Mouse (Mus musculus): ENCODE measurements at regions not wholly inside any gene's neighbourhood (a gene's known extent, or its start where the extent isn't known, plus 50 kb on each side); places are given as distances from the start of the nearest gene placed in this dataset.
A peak's percentile ranks its signal among the peaks of the same experiment; 100 is the strongest.

DNA sequence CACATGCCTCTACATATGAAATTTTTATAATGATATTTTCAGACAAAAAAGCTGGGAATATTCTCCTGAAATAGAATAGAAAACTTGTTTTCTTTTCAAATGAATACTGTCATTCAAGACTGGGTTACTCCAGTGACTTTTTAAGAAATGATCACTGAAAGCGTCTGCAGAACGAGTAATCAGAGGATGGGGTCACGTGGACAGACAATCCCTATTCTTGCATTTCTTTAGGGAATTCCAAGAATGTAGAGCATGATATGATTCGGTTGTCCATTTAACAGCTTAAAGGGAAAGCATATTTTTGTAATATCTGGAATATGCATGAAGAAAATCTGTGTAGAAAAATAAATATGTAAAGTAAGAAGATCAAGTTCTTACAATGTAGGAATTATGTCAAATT is 65.6 kb downstream of the 4933402N22Rik start:
- no peak for DNase-seq (ENCODE audit: low spot score in 2 of 2)

DNA sequence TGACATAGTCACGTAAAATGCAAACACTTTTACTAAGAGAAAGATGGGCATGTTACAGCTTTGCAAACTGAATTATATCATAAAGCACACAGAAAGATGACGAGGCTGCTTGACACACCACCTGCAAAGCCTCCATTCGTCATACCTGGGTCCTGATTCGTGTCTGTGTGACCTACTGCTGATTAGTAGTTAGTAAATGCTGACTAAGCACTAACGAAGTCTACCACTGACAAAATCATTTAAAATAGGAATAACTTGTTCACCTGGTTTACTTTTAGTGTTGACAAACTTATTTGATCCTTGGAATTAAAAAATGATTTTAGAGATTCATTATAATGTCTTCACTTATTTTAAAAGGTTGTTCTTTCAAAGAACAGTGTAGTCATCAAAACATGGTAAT is 71.3 kb downstream of the 4933402N22Rik start:
- no peak for DNase-seq (ENCODE audit: low spot score in 2 of 2)

DNA sequence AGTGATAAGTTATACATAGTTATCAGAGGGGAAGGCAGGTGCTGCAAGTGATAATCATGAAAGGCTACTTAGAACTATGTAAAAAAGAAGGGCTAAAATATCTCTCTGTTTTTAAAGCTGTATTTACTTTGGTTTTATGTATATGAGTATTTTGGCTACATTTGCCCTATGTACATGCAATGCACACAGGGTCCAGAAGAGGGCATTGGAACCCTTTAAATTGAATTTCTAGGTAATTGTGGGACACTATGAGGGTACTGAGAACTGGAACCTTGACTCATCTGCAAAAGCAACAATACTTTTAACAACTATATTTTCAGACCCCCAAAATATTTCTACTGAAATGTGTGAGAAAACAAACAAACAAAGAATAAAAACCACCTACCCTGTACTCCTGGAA is 82.9 kb downstream of the 4933402N22Rik start:
- no peak for DNase-seq (ENCODE audit: low spot score in 2 of 2)

DNA sequence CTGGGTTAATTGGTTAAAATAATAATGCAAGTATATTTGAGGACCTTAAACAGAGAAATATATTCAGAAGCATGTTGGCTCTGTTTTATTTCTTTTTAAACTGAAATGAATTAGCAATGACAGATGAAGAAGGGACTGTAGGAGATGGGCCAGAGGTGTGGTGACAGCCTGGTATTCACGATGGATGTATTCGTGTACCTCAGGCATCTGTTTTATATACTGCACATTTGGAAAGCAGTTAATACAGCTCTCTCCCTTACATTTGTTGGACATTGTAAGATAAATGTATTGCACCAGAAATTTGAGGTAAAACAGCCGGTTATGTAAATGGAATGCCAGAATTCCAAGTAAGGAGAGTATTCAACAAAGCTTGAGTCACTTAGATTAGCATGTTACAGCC is 88.6 kb downstream of the 4933402N22Rik start:
- DNase-seq (ENCODE audit: low spot score in 2 of 2) = no peak

DNA sequence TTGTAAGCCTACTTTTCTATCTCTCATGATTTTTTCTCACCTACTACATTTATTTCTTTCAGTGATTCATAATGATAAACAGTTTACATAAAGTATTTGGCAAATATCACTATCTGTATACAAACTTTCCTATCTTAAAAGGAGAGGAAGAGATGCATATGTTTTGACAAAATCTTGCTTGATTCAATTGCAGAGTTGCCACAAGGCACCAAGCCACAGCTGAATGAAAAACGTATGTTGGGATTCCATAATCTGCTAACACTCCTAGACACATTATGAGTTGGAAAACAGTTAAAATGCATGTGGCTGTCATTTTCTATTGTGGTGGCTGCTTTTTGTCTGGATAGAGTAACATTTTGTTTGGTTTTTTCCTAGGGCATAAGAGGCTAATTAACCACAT is 98.5 kb downstream of the 4933402N22Rik start:
- DNase-seq (ENCODE audit: low spot score in 2 of 2) = no peak

DNA sequence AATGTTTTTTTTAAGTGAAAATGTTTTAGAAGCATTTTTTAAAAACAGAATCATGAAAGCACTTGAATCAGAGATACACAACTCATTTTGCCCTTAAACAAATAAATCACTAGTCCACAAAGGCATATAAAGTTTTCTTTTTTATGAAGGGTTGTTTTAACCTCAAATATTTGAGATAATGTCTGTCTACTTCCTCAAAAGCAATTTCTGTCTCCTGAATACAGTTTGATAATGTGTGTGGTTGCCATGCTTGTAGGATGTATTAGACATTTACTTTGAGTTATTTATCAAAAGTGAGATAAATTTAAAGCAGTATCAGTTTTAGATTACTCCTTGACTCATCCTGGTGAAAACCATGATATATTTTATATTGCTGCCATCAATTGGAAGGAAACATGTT is 102.6 kb downstream of the 4933402N22Rik start:
- no peak for DNase-seq (ENCODE audit: low spot score in 2 of 2)

DNA sequence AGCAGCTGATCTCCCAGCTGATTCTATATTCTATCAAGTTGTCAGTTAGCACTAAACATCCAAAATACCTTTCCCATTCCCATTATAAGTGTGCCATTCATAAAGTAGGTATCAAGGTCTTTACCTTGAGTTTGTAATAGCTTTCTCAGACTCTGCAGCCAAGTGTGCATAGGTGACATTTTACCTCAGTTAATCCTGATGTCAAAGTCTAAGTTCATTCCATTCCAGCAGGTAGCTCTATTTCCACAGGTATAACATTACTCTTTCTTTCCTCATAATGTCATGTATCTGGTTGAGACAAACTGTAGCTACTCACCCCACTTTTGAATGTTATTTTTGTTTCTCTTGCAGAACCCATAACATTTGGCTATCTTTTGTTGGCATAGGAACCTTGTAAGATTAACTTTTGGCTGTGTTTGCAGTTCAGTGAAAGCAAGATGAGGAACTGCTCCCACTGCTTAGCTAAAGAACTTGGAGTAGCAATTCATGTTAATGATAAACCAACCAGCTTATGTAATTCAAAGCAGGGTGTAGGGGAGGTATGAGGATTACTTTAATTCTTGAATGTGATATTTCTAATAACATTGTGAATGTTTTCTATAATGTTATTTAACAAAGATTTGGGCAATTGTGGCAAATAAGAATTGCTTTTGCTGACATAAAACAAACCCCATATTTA is 107.0 kb downstream of the 4933402N22Rik start:
- DNase-seq (ENCODE audit: low spot score in 2 of 2) = no peak

DNA sequence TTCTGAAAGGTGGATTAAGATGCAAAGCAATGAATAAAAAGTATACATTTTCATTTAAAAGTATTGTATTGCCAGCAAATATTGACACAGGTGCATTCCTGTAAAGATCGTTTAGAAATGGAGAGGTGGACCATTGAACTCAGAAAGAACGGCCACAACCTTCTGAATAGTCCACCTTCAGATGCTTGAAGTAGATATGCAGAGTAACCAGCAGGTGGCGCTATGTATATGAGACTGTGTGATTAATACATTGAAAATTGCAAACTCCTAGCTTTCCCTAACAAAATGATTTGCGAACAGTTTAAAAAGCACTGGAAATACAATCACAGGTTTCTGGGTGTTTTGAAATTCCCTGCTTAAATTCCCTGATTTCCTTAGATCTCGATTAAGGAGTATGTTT is 112.2 kb downstream of the 4933402N22Rik start:
- peak; percentile 39 to 62 for DNase-seq (ENCODE audit: low spot score in 2 of 2)

DNA sequence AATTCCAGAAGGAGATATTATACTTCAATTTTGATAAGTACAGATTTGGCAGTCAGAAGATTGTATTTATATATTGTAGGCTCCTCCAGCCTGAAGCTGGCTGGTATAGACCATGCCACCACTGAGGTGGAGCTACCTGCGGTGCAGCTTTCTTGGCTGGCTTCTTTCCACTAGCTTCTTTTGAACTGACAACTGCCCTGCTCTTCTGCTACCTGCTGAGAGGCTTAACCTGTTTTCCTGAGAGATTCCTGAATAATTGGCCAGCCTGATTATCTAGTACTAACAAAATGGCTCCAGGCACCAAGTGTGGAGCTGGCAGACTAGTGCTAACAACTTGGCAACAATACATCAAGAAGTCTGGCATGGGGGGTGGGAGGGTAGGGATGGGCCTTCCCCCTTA is 132.0 kb downstream of the 4933402N22Rik start:
- no peak for DNase-seq (ENCODE audit: low spot score in 2 of 2)

DNA sequence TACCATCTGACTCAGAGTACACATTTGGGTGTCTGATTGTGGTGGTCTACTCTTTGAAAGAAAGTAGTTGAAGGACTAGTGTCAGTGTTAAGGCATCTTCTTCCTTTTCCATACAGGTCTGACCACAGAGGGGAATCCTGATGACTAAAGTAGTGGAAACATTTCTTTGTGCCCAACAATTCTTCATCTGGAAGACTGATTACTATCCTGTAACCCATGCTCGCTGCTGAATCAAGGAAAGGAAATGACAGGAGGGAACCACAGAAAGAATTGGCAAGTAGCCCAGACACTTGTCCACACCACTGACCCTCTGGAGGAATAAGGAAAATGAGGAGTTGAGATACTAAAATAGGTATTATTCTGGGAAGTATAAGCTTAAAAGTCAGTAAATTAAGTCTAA is 162.3 kb downstream of the 4933402N22Rik start:
- DNase-seq (ENCODE audit: low spot score in 2 of 2) = no peak

DNA sequence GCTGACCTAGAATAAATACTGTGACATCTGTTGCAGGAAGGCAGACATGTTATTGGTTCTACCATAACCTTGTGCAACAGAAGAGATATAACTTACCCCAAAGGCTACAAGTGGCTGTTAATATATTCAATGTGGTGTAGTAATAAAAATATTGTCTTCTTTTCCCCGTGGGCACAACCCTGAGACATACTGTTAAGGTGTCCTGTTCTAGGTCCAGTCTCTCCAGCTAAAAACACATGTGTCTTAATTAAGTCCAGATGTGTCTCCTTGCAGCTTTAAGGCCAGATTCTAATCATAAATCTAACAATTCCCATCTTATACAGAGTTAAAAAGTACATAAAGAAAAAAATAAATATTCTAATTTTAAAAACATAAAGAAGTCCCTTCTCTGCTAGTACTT is 175.8 kb downstream of the 4933402N22Rik start:
- no peak for DNase-seq (ENCODE audit: low spot score in 2 of 2)

DNA sequence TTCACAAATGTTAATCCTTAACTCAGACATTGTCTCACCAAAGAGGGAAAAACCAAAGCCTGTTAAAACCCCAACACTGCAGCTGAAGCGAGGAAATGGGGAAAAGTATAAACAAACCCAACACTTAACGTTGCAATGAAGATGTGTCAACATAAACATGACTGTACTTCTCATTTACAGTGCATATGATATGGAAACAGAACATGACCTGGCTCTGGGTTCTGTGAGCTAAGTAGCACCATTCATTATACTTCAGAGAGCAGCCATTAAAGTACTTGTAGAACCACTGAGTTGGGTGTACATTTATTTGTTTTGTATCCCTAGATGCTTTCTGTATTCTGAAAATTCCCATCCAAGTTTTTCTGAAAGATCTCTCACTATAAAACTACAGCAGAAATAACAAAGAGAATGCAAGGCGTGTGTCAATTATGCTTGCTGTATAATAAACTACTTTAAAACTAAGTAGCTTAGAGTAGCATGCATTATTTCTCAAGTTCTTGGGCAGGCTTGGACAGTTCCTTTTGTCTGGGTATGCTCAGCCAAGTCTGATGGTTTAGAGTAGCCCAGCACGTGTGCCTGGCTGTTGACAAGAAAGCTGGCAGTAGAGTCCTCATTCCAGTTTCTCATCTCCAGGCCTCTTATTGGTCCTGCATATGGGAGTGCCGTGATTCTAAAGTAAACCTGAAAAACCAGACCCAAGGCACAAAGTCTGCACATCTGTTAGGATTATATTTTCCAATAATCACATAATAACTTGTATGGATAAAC is 198.9 kb downstream of the 4933402N22Rik start:
- DNase-seq (ENCODE audit: low spot score in 2 of 2) = no peak

DNA sequence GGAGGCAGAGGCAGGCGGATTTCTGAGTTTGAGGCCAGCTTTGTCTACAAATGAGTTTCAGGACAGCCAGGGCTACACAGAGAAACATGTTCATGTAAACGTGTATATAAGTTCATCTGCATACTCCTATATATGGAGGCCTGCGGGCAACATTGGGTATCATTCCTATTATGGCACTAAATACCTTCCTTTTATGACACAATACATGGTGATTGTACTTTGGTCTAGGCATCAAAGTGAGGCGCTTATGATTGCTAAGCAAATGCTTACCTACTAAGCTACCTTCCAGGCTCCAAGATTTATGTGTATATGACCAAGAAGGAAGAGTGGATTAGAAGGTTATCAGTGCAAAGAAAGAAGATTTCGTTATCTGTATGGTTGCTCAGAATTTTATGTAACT is 207.1 kb downstream of the 4933402N22Rik start:
- DNase-seq (ENCODE audit: low spot score in 2 of 2) = no peak

DNA sequence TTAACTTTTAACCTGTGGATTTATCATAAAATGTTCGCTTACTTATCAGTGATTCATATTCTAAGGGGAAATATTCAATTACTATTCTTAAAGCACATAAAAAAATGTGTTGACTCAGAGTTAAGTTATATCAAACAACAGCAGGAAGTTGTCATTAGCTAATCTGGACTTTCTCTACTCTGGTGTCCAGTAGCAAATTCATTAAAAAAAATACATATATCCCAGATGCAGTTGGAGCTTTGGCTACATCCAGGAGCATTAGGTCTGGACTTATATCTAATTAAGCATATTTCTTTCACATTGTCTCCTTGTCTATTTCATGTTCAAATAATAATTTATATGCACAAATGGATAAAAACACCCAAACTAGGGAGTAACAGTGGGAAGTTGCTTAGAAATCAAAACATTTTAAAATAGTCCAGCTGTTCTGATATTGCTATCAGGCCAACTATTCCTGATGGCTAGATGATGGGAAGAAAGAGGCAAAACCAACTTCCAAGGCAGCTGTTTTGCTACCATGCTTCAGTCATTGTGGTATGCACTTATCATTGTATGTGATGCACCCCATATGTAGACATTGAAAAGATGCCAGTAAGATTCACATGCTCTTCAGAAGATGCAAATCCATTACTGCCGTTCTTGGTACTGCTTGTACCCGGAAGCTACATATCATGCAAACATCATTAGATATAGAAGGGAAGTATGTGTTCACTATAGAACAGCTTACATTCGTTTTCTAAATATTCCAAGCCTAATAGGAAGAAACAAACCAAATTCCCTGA is 209.8 kb downstream of the 4933402N22Rik start:
- DNase-seq (ENCODE audit: low spot score in 2 of 2) = no peak

DNA sequence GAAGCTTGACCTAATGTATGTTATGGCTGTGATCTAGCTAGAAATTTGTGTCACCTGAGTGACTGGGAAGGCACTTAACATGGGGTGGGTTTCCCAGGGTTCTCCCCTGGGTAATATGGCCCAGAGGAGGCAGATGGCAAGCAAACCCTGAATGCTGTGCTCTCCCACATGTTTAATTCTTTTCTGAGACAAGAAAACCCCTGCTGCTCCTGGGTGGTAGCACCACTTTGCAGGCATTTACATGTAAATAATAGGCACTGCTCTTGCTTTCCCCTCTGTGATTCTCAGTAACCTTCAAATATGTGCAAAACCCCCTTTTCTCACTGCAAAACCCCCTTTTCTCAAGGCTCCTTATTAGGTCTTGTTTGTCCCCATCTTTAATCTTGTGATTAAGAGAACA is 221.1 kb downstream of the 4933402N22Rik start:
- no peak for DNase-seq (ENCODE audit: low spot score in 2 of 2)

DNA sequence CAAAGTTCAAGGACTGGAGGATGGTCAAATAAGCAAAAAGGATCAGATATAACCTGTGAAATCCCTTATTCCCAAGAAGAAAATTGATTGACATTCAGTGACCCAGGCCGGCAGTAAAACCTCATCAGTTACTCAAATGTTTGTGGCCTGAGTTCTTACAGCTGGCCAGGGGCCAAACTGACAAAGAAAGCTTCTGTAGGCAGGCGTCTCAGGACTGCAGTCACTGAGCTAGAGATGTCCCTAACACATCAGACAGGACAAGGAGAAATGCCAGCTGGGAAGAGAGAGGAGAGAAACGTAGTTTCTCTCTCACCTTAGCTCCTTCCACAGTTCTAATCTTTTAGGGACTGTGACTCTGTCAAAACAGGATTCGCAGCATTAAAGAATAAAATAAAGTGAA is 229.9 kb upstream of the Sema3d start:
- no peak for DNase-seq (ENCODE audit: low spot score in 2 of 2)

DNA sequence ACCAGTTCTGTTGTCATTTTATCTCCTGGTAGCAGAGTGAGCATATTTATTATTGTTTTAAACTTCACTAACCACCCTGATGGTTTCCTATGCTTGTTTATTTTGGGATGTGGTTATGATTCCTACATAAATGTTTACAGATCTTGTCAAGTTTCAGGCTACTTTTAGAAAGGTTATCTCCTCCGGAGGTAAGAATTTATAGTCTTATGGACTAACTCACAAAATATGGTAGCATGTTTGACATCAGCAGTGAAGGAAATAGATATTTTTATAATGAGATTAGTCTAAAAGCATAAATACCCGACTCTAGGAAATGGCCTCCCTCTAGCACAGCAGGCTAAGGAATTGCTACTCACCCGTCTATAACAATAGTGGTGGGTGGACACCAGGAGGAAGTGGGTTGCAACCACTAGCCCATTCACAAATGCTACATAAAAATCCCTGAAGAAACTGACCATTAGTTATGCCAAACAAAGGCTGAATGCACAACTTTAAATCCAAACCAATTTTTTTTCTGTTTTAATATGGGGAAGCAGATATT is 228.6 kb upstream of the Sema3d start:
- DNase-seq (ENCODE audit: low spot score in 2 of 2) = no peak

DNA sequence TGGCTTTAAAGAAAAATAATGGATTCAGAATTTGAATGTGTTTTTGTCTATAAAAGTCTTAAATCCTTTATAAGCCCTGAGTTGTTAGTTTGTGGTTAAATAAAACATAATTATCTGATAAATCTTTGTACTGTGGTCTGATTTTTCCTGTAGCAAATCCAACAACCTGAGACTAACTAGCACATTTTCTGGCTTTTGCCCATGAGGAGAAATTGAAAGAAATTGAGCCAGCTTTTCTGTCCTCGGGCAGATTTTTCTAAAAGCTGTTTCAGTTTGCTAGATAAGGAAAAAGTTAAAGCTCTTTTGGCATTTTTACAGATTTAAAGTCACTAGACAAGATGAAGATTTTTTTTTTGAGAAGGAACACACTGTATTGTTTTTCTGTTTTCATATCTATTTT is 191.5 kb upstream of the Sema3d start:
- DNase-seq (ENCODE audit: low spot score in 2 of 2) = peak in 1 of 2 experiments; percentile 1

DNA sequence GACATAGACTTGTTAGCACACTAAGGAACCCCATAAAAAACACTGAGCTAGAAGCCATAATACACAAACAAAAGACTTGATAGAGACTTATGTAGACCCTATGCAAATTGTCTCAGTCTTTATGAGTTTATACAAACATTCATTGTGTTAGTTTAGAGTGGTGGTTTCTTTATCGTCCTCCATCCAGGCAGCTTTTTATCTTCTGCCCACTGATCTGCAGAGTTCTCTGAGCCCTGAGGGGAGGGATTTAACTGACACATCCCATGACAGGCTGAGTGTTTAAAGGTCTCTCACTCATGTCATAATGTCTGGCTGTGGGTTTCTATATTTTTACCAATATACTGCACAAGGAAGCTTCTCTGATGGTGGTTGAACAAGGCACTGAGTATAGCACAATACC is 175.7 kb upstream of the Sema3d start:
- DNase-seq (ENCODE audit: low spot score in 2 of 2) = no peak

DNA sequence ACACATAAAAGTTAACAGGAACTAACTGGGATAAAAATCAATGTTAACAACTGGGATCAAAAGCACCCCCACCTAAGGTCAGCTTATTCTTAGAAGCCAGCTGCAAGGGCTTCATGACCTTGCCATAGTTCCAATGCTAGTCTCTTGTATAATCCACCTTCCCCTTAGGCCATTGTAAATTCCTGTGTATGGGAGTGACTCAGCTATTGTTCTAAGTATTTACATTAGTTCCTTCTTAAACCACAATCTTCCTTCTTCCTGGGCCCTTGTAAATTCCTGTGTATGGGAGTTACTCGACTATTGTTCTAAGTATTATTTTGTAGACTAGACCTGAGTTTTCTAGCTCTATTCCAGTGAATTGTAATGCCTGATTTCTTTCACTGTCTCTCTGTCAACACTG is 173.6 kb upstream of the Sema3d start:
- DNase-seq (ENCODE audit: low spot score in 2 of 2) = no peak

DNA sequence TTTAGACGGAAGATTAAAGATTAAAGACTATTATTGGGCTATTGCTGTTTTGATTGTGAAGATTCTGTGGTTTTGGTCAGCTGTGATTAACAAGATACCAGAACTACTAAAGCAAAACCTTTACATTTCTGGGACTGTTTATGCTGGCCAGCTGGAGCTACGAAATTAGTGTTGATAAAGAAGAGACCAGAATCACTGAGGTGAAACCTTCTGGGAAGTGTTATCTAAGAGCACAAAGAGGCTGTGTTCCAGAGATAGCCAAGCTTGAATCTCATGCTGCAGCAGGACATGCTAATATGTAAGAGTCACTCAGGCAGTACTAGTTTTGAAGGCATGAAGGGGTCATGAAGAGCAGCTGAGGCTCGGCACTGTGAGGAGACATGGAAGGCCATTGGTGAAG is 169.7 kb upstream of the Sema3d start:
- DNase-seq (ENCODE audit: low spot score in 2 of 2) = no peak

DNA sequence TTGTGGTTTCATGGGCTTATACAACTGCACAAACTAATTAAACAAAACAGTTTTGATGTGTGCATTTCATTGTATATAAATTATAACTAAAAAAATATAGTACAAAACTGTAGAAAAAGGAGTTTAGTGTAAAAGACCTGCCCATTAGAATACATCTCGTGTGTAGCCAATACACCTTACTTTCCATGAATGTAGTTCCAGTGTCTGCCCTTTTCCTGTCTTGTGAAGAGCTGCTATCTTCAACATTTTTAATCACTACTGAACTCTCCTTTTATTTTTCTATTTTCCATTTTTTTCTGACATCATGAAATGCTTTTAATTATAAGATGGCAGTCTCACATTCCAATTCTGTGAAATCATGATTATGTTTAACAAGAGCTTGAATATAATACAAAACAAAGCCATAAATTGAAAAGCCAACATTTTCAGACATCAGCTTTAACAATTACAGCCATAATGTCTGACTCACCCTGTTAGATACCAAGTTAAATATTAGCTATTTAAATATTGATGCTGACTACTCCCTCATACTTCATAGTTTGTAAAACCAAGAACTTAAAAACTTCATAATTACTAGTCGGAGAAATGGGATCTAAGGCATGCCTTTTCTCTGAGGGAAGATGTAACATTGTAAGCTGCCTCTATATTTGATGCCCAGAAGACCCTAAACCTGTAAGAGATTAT is 163.6 kb upstream of the Sema3d start:
- DNase-seq (ENCODE audit: low spot score in 2 of 2) = no peak
